Mouse (Mus musculus): ENCODE measurements at regions not wholly inside any gene's neighbourhood (a gene's known extent, or its start where the extent isn't known, plus 50 kb on each side); places are given as distances from the start of the nearest gene placed in this dataset.
A peak's percentile ranks its signal among the peaks of the same experiment; 100 is the strongest.

- no peak for ATAC-seq
- ChIA-PET CTCF (no interaction called here), POLR2A (no interaction called here)
- DNase-seq (ENCODE audit: low read depth, low spot score): no peak
- in situ Hi-C loops (cut with MboI; ENCODE audit: low pct_unique_long_range_greater_than_20kb): no loop called here
- no peaks in the 10 kb centered on the region for H3K27me3 ChIP-seq
- TF ChIP-seq CTCF (IDR thresholded peaks at IDR 0.05): no peak
These were observed 123.7 kb upstream of the Asb5 start for GRCm38 (mm10) chr8:54405723-54406122.

GRCm38 (mm10) chr8:54414092-54414799 is 115.1 kb upstream of the Asb5 start:
- CTCF ChIA-PET: no interaction called here
- H3K27me3 ChIP-seq: no peaks in the 10 kb centered on the region
- DNase-seq (ENCODE audit: low read depth, low spot score) (no peak), ATAC-seq (no peak)
- POLR2A ChIA-PET: no interaction called here
- no peak for TF ChIP-seq CTCF (IDR thresholded peaks at IDR 0.05)
- in situ Hi-C loops (cut with MboI; ENCODE audit: low pct_unique_long_range_greater_than_20kb): no loop called here

GRCm38 (mm10) chr8:54416691-54417090 is 112.7 kb upstream of the Asb5 start:
- no peak for TF ChIP-seq CTCF (IDR thresholded peaks at IDR 0.05)
- POLR2A ChIA-PET: no interaction called here
- H3K27me3 ChIP-seq: no peaks in the 10 kb centered on the region
- ATAC-seq (no peak), DNase-seq (ENCODE audit: low read depth, low spot score) (no peak)
- CTCF ChIA-PET: no interaction called here
- in situ Hi-C loops (cut with MboI; ENCODE audit: low pct_unique_long_range_greater_than_20kb): no loop called here

- no peak for DNase-seq (ENCODE audit: low read depth, low spot score)
- ATAC-seq: no peak
- ChIA-PET POLR2A (interaction anchor here (0.6 kb wide), 1 partner anchor 24 kb away, joined by 4 read pairs; no protein-coding TSS in a partner anchor), CTCF (interaction anchor here (1.1 kb wide), 1 partner anchor 19 kb away, joined by 3 read pairs; no protein-coding TSS in a partner anchor)
- TF ChIP-seq CTCF (IDR thresholded peaks at IDR 0.05): no peak
- H3K27me3 ChIP-seq: no peaks in the 10 kb centered on the region
- in situ Hi-C loops (cut with MboI; ENCODE audit: low pct_unique_long_range_greater_than_20kb): no loop called here
These were observed 111.3 kb upstream of the Asb5 start for GRCm38 (mm10) chr8:54418035-54418434.

GRCm38 (mm10) chr8:54420339-54421098 is 108.9 kb upstream of the Asb5 start:
- H3K27me3 ChIP-seq: no peaks in the 10 kb centered on the region
- ATAC-seq (no peak), DNase-seq (ENCODE audit: low read depth, low spot score) (no peak)
- no peak for TF ChIP-seq CTCF (IDR thresholded peaks at IDR 0.05)
- in situ Hi-C loops (cut with MboI; ENCODE audit: low pct_unique_long_range_greater_than_20kb): no loop called here
- ChIA-PET CTCF (no interaction called here), POLR2A (interaction anchor here (1.0 kb wide), 1 partner anchor 114 kb away, joined by 4 read pairs; no protein-coding TSS in a partner anchor)

DNA sequence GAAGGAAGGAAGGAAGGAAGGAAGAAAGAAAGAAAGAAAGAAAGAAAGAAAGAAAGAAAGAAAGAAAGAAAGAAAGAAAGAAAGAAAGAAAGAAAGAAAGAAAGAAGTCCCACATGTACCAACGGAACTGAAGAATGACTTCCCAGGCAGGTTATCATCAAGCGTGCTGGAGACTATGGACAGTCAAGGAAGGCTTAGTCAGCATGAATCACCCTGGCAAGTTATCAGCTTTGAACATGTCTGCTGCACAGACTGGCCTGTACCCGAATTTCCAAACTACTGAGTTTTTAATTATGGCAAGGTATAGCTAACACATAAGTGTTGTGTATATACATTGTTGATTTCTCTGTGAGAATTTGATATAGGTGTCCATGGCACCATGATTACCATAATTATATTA is 104.3 kb upstream of the Asb5 start:
- TF ChIP-seq CTCF (IDR thresholded peaks at IDR 0.05): no peak
- H3K27me3 ChIP-seq: peaks cover 17% of the 10 kb centered on the region
- ChIA-PET POLR2A (no interaction called here), CTCF (no interaction called here)
- in situ Hi-C loops (cut with MboI; ENCODE audit: low pct_unique_long_range_greater_than_20kb): no loop called here
- no peak for ATAC-seq
- DNase-seq (ENCODE audit: low read depth, low spot score): no peak

DNA sequence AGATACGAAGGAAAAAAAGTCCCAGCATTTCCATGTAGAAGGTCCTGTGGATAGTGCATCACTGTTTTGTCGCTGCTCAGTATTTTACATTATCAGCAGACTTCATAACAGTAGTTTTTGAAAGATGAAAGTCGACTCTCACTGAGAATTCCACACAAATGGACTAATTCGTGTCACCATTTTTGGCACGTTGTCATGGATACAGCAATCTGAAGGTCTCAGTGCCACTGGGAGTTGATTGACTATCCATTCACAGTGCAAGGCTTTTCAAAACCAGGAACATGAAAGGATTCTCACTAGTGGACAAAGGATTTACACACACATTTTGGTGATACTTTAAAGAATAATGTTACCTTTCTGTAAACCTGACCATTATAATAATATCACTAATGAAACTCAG is 93.7 kb upstream of the Asb5 start:
- DNase-seq (ENCODE audit: low read depth, low spot score): no peak
- ChIA-PET CTCF (interaction anchor here (1.5 kb wide), 1 partner anchor 17 kb away, joined by 3 read pairs; no protein-coding TSS in a partner anchor), POLR2A (no interaction called here)
- in situ Hi-C loops (cut with MboI; ENCODE audit: low pct_unique_long_range_greater_than_20kb): no loop called here
- no peak for TF ChIP-seq CTCF (IDR thresholded peaks at IDR 0.05)
- ATAC-seq: no peak
- H3K27me3 ChIP-seq: peaks cover 15% of the 10 kb centered on the region

- no peak for ATAC-seq
- POLR2A ChIA-PET: no interaction called here
- in situ Hi-C loops (cut with MboI; ENCODE audit: low pct_unique_long_range_greater_than_20kb): no loop called here
- peaks cover 16% of the 10 kb centered on the region for H3K27me3 ChIP-seq
- TF ChIP-seq CTCF (IDR thresholded peaks at IDR 0.05): no peak
- DNase-seq (ENCODE audit: low read depth, low spot score): no peak
- CTCF ChIA-PET: no interaction called here
These were observed 88.2 kb upstream of the Asb5 start for GRCm38 (mm10) chr8:54441143-54441542.

- in situ Hi-C loops (cut with MboI; ENCODE audit: low pct_unique_long_range_greater_than_20kb): no loop called here
- TF ChIP-seq CTCF (IDR thresholded peaks at IDR 0.05): no peak
- H3K27me3 ChIP-seq: peaks cover 13% of the 10 kb centered on the region
- DNase-seq (ENCODE audit: low read depth, low spot score): no peak
- ChIA-PET CTCF (no interaction called here), POLR2A (no interaction called here)
- no peak for ATAC-seq
These were observed 87.0 kb upstream of the Asb5 start for GRCm38 (mm10) chr8:54442395-54442794.

DNA sequence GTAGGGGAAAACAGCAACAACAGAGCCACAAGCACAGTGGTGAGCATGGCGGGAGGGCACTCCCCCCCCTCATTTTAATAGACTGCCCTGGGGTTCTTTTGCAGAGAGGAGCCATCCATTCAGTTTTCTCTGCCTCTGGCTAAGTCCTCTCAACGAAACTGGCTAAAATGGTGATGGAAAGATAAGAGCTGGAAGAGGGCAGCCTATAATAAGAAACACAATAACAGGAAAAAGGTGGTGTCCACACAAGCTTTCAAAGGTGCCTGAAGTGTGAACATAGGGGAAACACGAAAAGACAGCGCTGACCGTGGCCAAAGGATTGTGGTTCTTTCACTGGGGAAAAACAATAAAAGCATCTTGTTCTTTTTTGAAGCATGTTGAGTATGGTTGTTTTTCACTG is 83.0 kb upstream of the Asb5 start:
- in situ Hi-C loops (cut with MboI; ENCODE audit: low pct_unique_long_range_greater_than_20kb): no loop called here
- peaks cover 4% of the 10 kb centered on the region for H3K27me3 ChIP-seq
- DNase-seq (ENCODE audit: low read depth, low spot score): no peak
- no peak for ATAC-seq
- no peak for TF ChIP-seq CTCF (IDR thresholded peaks at IDR 0.05)
- POLR2A ChIA-PET: no interaction called here
- CTCF ChIA-PET: no interaction called here

- ATAC-seq: peak; percentile 88
- no peak for TF ChIP-seq CTCF (IDR thresholded peaks at IDR 0.05)
- DNase-seq (ENCODE audit: low read depth, low spot score): peak; percentile 62
- CTCF ChIA-PET: no interaction called here
- POLR2A ChIA-PET: no interaction called here
- H3K27me3 ChIP-seq: peaks cover 4% of the 10 kb centered on the region
- in situ Hi-C loops (cut with MboI; ENCODE audit: low pct_unique_long_range_greater_than_20kb): no loop called here
These were observed 79.6 kb upstream of the Asb5 start for GRCm38 (mm10) chr8:54449811-54450210.

All from Patski (cell line).